Mouse (Mus musculus): ENCODE data around the gene Gja6. TPM values are rescaled to one million over a fixed set of nuclear protein-coding genes. Genes with fewer than 3 reads are reported as not detected.

The Gja6 gene
- polyA plus RNA-seq (2014; fragmentation: Illumina TruSeq; extraction: RNeasy Lipid Tissue Mini Kit (QIAGEN cat#74804); ENCODE audit: insufficient read depth, low read depth, low replicate concordance): 0.11 TPM

DNA sequence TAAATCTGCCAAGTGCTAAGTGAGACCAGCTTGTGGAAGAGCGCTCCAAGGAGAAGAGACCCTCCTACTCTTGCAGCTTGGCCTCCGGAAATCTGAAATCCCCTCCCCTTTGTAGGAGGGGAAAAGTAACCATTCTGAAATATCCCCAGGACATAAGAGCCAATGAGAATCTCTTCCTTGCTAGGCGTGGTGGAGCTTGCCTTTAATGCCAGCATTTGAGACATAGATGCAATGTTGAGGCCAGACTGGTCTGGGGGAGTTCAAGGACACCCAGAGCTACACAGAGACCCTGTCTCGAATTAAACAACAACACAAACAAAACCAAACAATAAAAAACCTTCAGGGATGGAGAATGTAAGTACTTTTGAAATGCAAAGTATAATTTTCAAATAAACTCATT is at the start of gene Gja6:
Gene Gja6 (minus strand): TSS at position 101 of the 400 bp plus-strand sequence.

Other genes with a start within 250 kb of the Gja6 start
- not detected for gene Ppef1, start 171.3 kb downstream of the Gja6 start, polyA plus RNA-seq (2014; fragmentation: Illumina TruSeq; extraction: RNeasy Lipid Tissue Mini Kit (QIAGEN cat#74804); ENCODE audit: insufficient read depth, low read depth, low replicate concordance)
- not detected for gene Rs1, start 139.0 kb downstream of the Gja6 start, polyA plus RNA-seq (2014; fragmentation: Illumina TruSeq; extraction: RNeasy Lipid Tissue Mini Kit (QIAGEN cat#74804); ENCODE audit: insufficient read depth, low read depth, low replicate concordance)
- 4.2 TPM for gene Cdkl5, start 87.7 kb upstream of the Gja6 start, polyA plus RNA-seq (2014; fragmentation: Illumina TruSeq; extraction: RNeasy Lipid Tissue Mini Kit (QIAGEN cat#74804); ENCODE audit: insufficient read depth, low read depth, low replicate concordance)
- 0.10 TPM for gene Scml2, start 210.1 kb upstream of the Gja6 start, polyA plus RNA-seq (2014; fragmentation: Illumina TruSeq; extraction: RNeasy Lipid Tissue Mini Kit (QIAGEN cat#74804); ENCODE audit: insufficient read depth, low read depth, low replicate concordance)